Mouse (Mus musculus): ENCODE data around the gene Ric8a.

- TF ChIP-seq CTCF (IDR thresholded peaks at IDR 0.05; ENCODE audit: insufficient read depth, low read length), result no peak
- TF ChIP-seq POLR2A (IDR thresholded peaks at IDR 0.05; ENCODE audit: borderline replicate concordance, extremely low read depth, low read depth, low read length), result no peak
These were observed 37.9 kb downstream of the Ric8a start for GRCm38 (mm10) chr7:140894611-140895010.

Measured in lung, adult 2 months (tissue).